Mouse (Mus musculus) A20 (cell line): ENCODE measurements around the gene Tomm40.

Experiments used
- DNase-seq: peaks from one replicate; pipeline ENCODE4 v3.0.0-alpha.2; 2011; ENCODE audit warnings: low read depth, low spot score

Gene Tomm40

GRCm38 (mm10) chr7:19710650-19711049, 4.6 kb downstream of the Tomm40 start:
- DNase-seq, result no peak

- no peak for DNase-seq
Observed at GRCm38 (mm10) chr7:19705271-19705670, 10.0 kb downstream of the Tomm40 start.

GRCm38 (mm10) chr7:19704475-19704874, 10.8 kb downstream of the Tomm40 start:
- DNase-seq, result no peak

- no peak for DNase-seq
Observed at GRCm38 (mm10) chr7:19702859-19703555, 12.2 kb downstream of the Tomm40 start.

GRCm38 (mm10) chr7:19701069-19701761, 14.0 kb downstream of the Tomm40 start:
- DNase-seq, result peak; percentile 82

- peak; percentile 64 for DNase-seq
Observed at GRCm38 (mm10) chr7:19700299-19701068, 14.8 kb downstream of the Tomm40 start.

- DNase-seq, result no peak
Observed at GRCm38 (mm10) chr7:19699827-19700148, 15.4 kb downstream of the Tomm40 start.

GRCm38 (mm10) chr7:19698907-19699826, 16.1 kb downstream of the Tomm40 start, which contains the start of gene Apoe:
Gene Apoe (minus strand): TSS chr7:19699188.
- DNase-seq, result peak; percentile 75

- DNase-seq, result no peak
Observed at GRCm38 (mm10) chr7:19697949-19698906, 17.0 kb downstream of the Tomm40 start.

GRCm38 (mm10) chr7:19696336-19696873, 18.8 kb downstream of the Tomm40 start:
- DNase-seq, result no peak

GRCm38 (mm10) chr7:19695881-19696280, 19.4 kb downstream of the Tomm40 start:
- no peak for DNase-seq

GRCm38 (mm10) chr7:19695213-19695594, 20.0 kb downstream of the Tomm40 start:
- no peak for DNase-seq

- DNase-seq, result no peak
Observed at GRCm38 (mm10) chr7:19694336-19695212, 20.7 kb downstream of the Tomm40 start.

GRCm38 (mm10) chr7:19693421-19693820, 21.8 kb downstream of the Tomm40 start:
- no peak for DNase-seq

- DNase-seq, result no peak
Observed at GRCm38 (mm10) chr7:19691873-19692865, 23.1 kb downstream of the Tomm40 start, which contains the start of gene Apoc1. Gene Apoc1 (minus strand): TSS chr7:19692660.

- no peak for DNase-seq
Observed at GRCm38 (mm10) chr7:19691434-19691833, 23.8 kb downstream of the Tomm40 start.

GRCm38 (mm10) chr7:19690845-19691244, 24.4 kb downstream of the Tomm40 start:
- no peak for DNase-seq

GRCm38 (mm10) chr7:19688611-19689010, 26.6 kb downstream of the Tomm40 start:
- DNase-seq, result no peak
